Mouse (Mus musculus): ENCODE results near the gene Ache. TPM values are rescaled to one million over a fixed set of nuclear protein-coding genes. Genes with fewer than 3 reads are reported as not detected.

Ache gene
- total RNA-seq, 2 experiments from 2014 or later, result 25.2 to 41.2 TPM

GRCm38 (mm10) chr5:137293839-137294743 is 6.8 kb downstream of the Ache start, which contains the start of gene Ufsp1:
Gene Ufsp1, plus strand, starts transcription at chr5:137294629.
- intact Hi-C loops (cut with DNase I), result loop anchor here (5.0 kb wide), 1 partner anchor 83 kb away; no protein-coding TSS in a partner anchor
- DNase-seq, result peak; percentile 93

- intact Hi-C loops (cut with DNase I), result loop anchor here (5.0 kb wide), 1 partner anchor 83 kb away; no protein-coding TSS in a partner anchor
- no peak for DNase-seq
Observed at GRCm38 (mm10) chr5:137294744-137295093, 7.4 kb downstream of the Ache start.

- DNase-seq, result no peak
- intact Hi-C loops (cut with DNase I), result no loop called here
Observed at GRCm38 (mm10) chr5:137295296-137295695, 8.0 kb downstream of the Ache start.

GRCm38 (mm10) chr5:137295712-137296111 is 8.4 kb downstream of the Ache start:
- DNase-seq, result no peak
- intact Hi-C loops (cut with DNase I), result no loop called here

- no peak for DNase-seq
- intact Hi-C loops (cut with DNase I), result no loop called here
Observed at GRCm38 (mm10) chr5:137297126-137297525, 9.8 kb downstream of the Ache start.

- intact Hi-C loops (cut with DNase I), result no loop called here
- no peak for DNase-seq
Observed at GRCm38 (mm10) chr5:137299240-137299639, 11.9 kb downstream of the Ache start.

GRCm38 (mm10) chr5:137301253-137301652 is 13.9 kb downstream of the Ache start:
- no peak for DNase-seq
- intact Hi-C loops (cut with DNase I), result no loop called here

GRCm38 (mm10) chr5:137303609-137304008 is 16.3 kb downstream of the Ache start:
- intact Hi-C loops (cut with DNase I), result no loop called here
- no peak for DNase-seq

GRCm38 (mm10) chr5:137304165-137304564 is 16.8 kb downstream of the Ache start:
- intact Hi-C loops (cut with DNase I), result no loop called here
- no peak for DNase-seq

GRCm38 (mm10) chr5:137304816-137305215 is 17.5 kb downstream of the Ache start:
- intact Hi-C loops (cut with DNase I), result no loop called here
- no peak for DNase-seq

GRCm38 (mm10) chr5:137305822-137306221 is 18.5 kb downstream of the Ache start:
- DNase-seq, result no peak
- intact Hi-C loops (cut with DNase I), result no loop called here

- intact Hi-C loops (cut with DNase I), result no loop called here
Observed at GRCm38 (mm10) chr5:137306439-137307005, 19.2 kb downstream of the Ache start.

GRCm38 (mm10) chr5:137307071-137307912 is 20.0 kb downstream of the Ache start, which contains the start of gene Srrt:
Gene Srrt, minus strand, starts transcription at chr5:137307674.
- peak; percentile 80 to 88 for DNase-seq
- intact Hi-C loops (cut with DNase I), result no loop called here

More at GRCm38 (mm10) chr5:137306439-137307005, 19.2 kb downstream of the Ache start:
- no peak for DNase-seq

GRCm38 (mm10) chr5:137308356-137308755 is 21.0 kb downstream of the Ache start:
- intact Hi-C loops (cut with DNase I), result no loop called here
- no peak for DNase-seq

- DNase-seq, result no peak
- intact Hi-C loops (cut with DNase I), result loop anchor here (5.0 kb wide), 1 partner anchor 189 kb away; the partner anchor contains the start of gene Pop7
Observed at GRCm38 (mm10) chr5:137313466-137314192, 26.3 kb downstream of the Ache start.

GRCm38 (mm10) chr5:137314193-137315083 is 27.1 kb downstream of the Ache start, which contains the start of gene Trip6:
Gene Trip6, minus strand, starts transcription at chr5:137314404.
- DNase-seq, result peak; percentile 89 to 91
- intact Hi-C loops (cut with DNase I), result loop anchor here (5.0 kb wide), 1 partner anchor 188 kb away; the partner anchor contains the start of gene Pop7

GRCm38 (mm10) chr5:137315084-137315903 is 28.0 kb downstream of the Ache start:
- intact Hi-C loops (cut with DNase I), result no loop called here
- DNase-seq, result no peak

- DNase-seq, result no peak
- intact Hi-C loops (cut with DNase I), result no loop called here
Observed at GRCm38 (mm10) chr5:137317361-137317760, 30.0 kb downstream of the Ache start.
